Mouse (Mus musculus): ENCODE measurements around the gene Wdfy3. TPM values are rescaled to one million over a fixed set of nuclear protein-coding genes. Genes with fewer than 3 reads are reported as not detected.
A peak's percentile ranks its signal among the peaks of the same experiment; 100 is the strongest.

The Wdfy3 gene
- polyA plus RNA-seq, 1 experiment, result 13.7 TPM

GRCm38 (mm10) chr5:102090686-102091085 is 21.0 kb upstream of the Wdfy3 start:
- TF ChIP-seq CTCF (IDR thresholded peaks at IDR 0.05; ENCODE audit: control insufficient read depth, insufficient read depth, low read length) (no peak), POLR2A (IDR thresholded peaks at IDR 0.05; ENCODE audit: borderline replicate concordance, control insufficient read depth, low read depth, low read length) (no peak)
- H3K4me1 ChIP-seq (ENCODE audit: control insufficient read depth, insufficient read depth, low read length), result no peaks in the 10 kb centered on the region
- no peak overlapping the region for H3K27ac ChIP-seq (ENCODE audit: control insufficient read depth, insufficient read depth, low read depth, low read length, poor library complexity)
- no peak overlapping the region for H3K4me3 ChIP-seq (replicated peaks; ENCODE audit: control insufficient read depth, low read depth, low read length)
- WGBS, result 72% methylated on average over 3 of the region's 3 CpGs

- Histone ChIP-seq H3K4me3 (replicated peaks; ENCODE audit: control insufficient read depth, low read depth, low read length) (no peak overlapping the region), H3K27ac (ENCODE audit: control insufficient read depth, insufficient read depth, low read depth, low read length, poor library complexity) (no peak overlapping the region), H3K4me1 (ENCODE audit: control insufficient read depth, insufficient read depth, low read length) (no peaks in the 10 kb centered on the region)
- TF ChIP-seq CTCF (IDR thresholded peaks at IDR 0.05; ENCODE audit: control insufficient read depth, insufficient read depth, low read length), result no peak
- no peak for TF ChIP-seq POLR2A (IDR thresholded peaks at IDR 0.05; ENCODE audit: borderline replicate concordance, control insufficient read depth, low read depth, low read length)
- WGBS, result 62% methylated on average over 18 of the region's 18 CpGs
These were observed 15.3 kb upstream of the Wdfy3 start for GRCm38 (mm10) chr5:102084737-102085705.

- no peak overlapping the region for H3K27ac ChIP-seq (ENCODE audit: control insufficient read depth, insufficient read depth, low read depth, low read length, poor library complexity)
- 0% methylated on average over 1 of the region's 1 CpGs for WGBS
- H3K4me1 ChIP-seq (ENCODE audit: control insufficient read depth, insufficient read depth, low read length), result no peaks in the 10 kb centered on the region
- TF ChIP-seq POLR2A (IDR thresholded peaks at IDR 0.05; ENCODE audit: borderline replicate concordance, control insufficient read depth, low read depth, low read length) (no peak), CTCF (IDR thresholded peaks at IDR 0.05; ENCODE audit: control insufficient read depth, insufficient read depth, low read length) (no peak)
- H3K4me3 ChIP-seq (replicated peaks; ENCODE audit: control insufficient read depth, low read depth, low read length), result no peak overlapping the region
These were observed 4.4 kb upstream of the Wdfy3 start for GRCm38 (mm10) chr5:102074086-102074485.

- Histone ChIP-seq H3K4me1 (ENCODE audit: control insufficient read depth, insufficient read depth, low read length) (no peaks in the 10 kb centered on the region), H3K27ac (ENCODE audit: control insufficient read depth, insufficient read depth, low read depth, low read length, poor library complexity) (no peak overlapping the region), H3K4me3 (replicated peaks; ENCODE audit: control insufficient read depth, low read depth, low read length) (no peak overlapping the region)
- TF ChIP-seq POLR2A (IDR thresholded peaks at IDR 0.05; ENCODE audit: borderline replicate concordance, control insufficient read depth, low read depth, low read length) (no peak), CTCF (IDR thresholded peaks at IDR 0.05; ENCODE audit: control insufficient read depth, insufficient read depth, low read length) (no peak)
- WGBS, result 77% methylated on average over 4 of the region's 4 CpGs
These were observed 2.3 kb upstream of the Wdfy3 start for GRCm38 (mm10) chr5:102072057-102072456.

- Histone ChIP-seq H3K4me3 (replicated peaks; ENCODE audit: control insufficient read depth, low read depth, low read length) (no peak overlapping the region), H3K4me1 (ENCODE audit: control insufficient read depth, insufficient read depth, low read length) (no peaks in the 10 kb centered on the region), H3K27ac (ENCODE audit: control insufficient read depth, insufficient read depth, low read depth, low read length, poor library complexity) (no peak overlapping the region)
- no peak for TF ChIP-seq CTCF (IDR thresholded peaks at IDR 0.05; ENCODE audit: control insufficient read depth, insufficient read depth, low read length)
- 36% methylated on average over 3 of the region's 3 CpGs for WGBS
These were observed 1.5 kb upstream of the Wdfy3 start for GRCm38 (mm10) chr5:102071241-102071640.

GRCm38 (mm10) chr5:102070788-102071187 is 1.1 kb upstream of the Wdfy3 start:
- Histone ChIP-seq H3K4me3 (replicated peaks; ENCODE audit: control insufficient read depth, low read depth, low read length) (no peak overlapping the region), H3K27ac (ENCODE audit: control insufficient read depth, insufficient read depth, low read depth, low read length, poor library complexity) (peak overlapping the region; percentile 37; the same call in 1 of the 2 replicates), H3K4me1 (ENCODE audit: control insufficient read depth, insufficient read depth, low read length) (no peaks in the 10 kb centered on the region)
- 28% methylated on average over 4 of the region's 4 CpGs for WGBS
- TF ChIP-seq CTCF (IDR thresholded peaks at IDR 0.05; ENCODE audit: control insufficient read depth, insufficient read depth, low read length) (no peak), POLR2A (IDR thresholded peaks at IDR 0.05; ENCODE audit: borderline replicate concordance, control insufficient read depth, low read depth, low read length) (no peak)

- 4% methylated on average over 6 of the region's 6 CpGs for WGBS
- Histone ChIP-seq H3K4me1 (ENCODE audit: control insufficient read depth, insufficient read depth, low read length) (no peaks in the 10 kb centered on the region), H3K4me3 (replicated peaks; ENCODE audit: control insufficient read depth, low read depth, low read length) (peak overlapping the region; percentile 70), H3K27ac (ENCODE audit: control insufficient read depth, insufficient read depth, low read depth, low read length, poor library complexity) (peak overlapping the region; percentile 77)
- TF ChIP-seq CTCF (IDR thresholded peaks at IDR 0.05; ENCODE audit: control insufficient read depth, insufficient read depth, low read length), result no peak
- no peak for TF ChIP-seq POLR2A (IDR thresholded peaks at IDR 0.05; ENCODE audit: borderline replicate concordance, control insufficient read depth, low read depth, low read length)
These were observed 670 bp upstream of the Wdfy3 start for GRCm38 (mm10) chr5:102070414-102070768.

- TF ChIP-seq CTCF (IDR thresholded peaks at IDR 0.05; ENCODE audit: control insufficient read depth, insufficient read depth, low read length) (no peak), POLR2A (IDR thresholded peaks at IDR 0.05; ENCODE audit: borderline replicate concordance, control insufficient read depth, low read depth, low read length) (no peak)
- 2% methylated on average over 79 of the region's 92 CpGs for WGBS
- no peaks in the 10 kb centered on the region for H3K4me1 ChIP-seq (ENCODE audit: control insufficient read depth, insufficient read depth, low read length)
- peak overlapping the region; percentile 77 for H3K27ac ChIP-seq (ENCODE audit: control insufficient read depth, insufficient read depth, low read depth, low read length, poor library complexity)
- H3K4me3 ChIP-seq (replicated peaks; ENCODE audit: control insufficient read depth, low read depth, low read length), result peak overlapping the region; percentile 84
These were observed 512 bp downstream of the Wdfy3 start for GRCm38 (mm10) chr5:102069051-102069766.

Measured in bone marrow, adult 2 months (tissue).